Mouse (Mus musculus) small intestine, adult 2 months (tissue): ENCODE measurements around the gene Cth.

Source experiments
- CTCF ChIP-seq: fragments of 200-500 bp; IDR thresholded peaks from 2 replicates; pipeline ENCODE4 v1.5.1; 2012; ENCODE audit warnings: low read depth, mild to moderate bottlenecking, control low read depth, inconsistent platforms, low read length, moderate library complexity, mixed read lengths; ENCODE audit not compliant: insufficient replicate concordance, insufficient read length; ENCODE audit errors: extremely low read depth
- POLR2A ChIP-seq: fragments of 200-500 bp; IDR thresholded peaks from 2 replicates; pipeline ENCODE4 v1.6.1; 2012; ENCODE audit warnings: low read depth, mild to moderate bottlenecking, control low read depth, inconsistent platforms, low read length, moderate library complexity

DNA sequence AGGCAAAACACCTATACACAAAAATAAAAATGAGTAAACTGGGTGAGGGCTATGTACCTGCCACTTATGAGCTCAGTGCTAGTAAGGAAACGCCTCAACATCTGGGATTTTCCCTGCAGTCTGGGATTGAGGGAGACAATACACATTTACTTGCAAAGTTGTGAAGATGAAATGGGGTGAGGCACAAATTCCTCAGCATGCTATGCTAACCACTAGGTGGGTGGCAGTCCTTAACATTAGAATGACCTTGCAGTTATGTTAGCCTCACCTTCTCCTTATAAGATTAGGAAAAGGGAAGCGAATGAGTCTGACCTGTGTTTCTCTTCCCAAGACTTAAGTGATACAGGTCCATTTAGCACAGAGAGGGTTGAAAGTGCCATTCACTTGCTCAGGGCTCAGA lies 3.5 kb downstream of the Cth start:
- no peak for TF ChIP-seq POLR2A
- no peak for TF ChIP-seq CTCF
